Comparison of ENCODE assay signal across 15 mouse cellular contexts in the genomic region with DNA sequence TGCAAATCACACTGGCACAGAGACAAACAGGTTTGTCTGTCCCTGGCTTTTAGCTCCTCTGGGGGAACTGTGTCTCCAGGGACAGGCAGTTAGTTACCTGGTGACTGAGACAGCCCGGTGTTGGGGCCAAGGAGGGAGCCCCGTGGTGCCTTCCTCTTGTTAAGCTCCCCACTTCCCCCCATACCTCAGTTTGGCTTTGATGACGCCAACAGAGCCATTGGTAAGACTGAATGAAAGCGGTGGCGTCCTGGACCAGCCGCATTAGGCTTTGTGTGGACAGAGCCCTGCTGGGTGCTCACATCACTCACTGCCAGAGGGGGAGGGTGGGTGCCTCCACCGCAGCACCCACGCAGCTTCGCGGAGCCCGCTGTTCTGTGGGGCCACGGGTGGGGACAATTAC. TPM values are rescaled to one million over a fixed set of nuclear protein-coding genes. Genes with fewer than 3 reads are reported as not detected.
DNase-seq lines count a peak whose midpoint lies in the region; ATAC-seq lines count a peak whose summit lies in the region.
"Had no signal": no experiment of that assay in that cellular context is flagged by ENCODE, and none has a peak within 500 bp of the region (broad histone marks: within the 10 kb centered on the region; RNA-seq: fewer than 3 reads in every experiment).

No protein-coding gene starts in this region.

- H3K4me3 ChIP-seq in heart, embryonic 12.5 days, result no peak overlapping the region
- no peak overlapping the region for H3K4me3 ChIP-seq in midbrain, embryonic 11.5 days (ENCODE audit: low read depth, low read length)
- no peak overlapping the region for H3K4me3 ChIP-seq in midbrain, embryonic 16.5 days (ENCODE audit: low read depth, low read length)
- H3K4me3 ChIP-seq in embryonic facial prominence, embryonic 13.5 days, result no peak overlapping the region
- H3K4me3 ChIP-seq: liver, embryonic 12.5 days; lung, embryonic 15.5 days; myocyte had no signal

- peaks cover 46% of the 10 kb centered on the region for H3K4me1 ChIP-seq in heart, embryonic 12.5 days (replicated peaks)
- peaks cover 19% of the 10 kb centered on the region for H3K4me1 ChIP-seq in midbrain, embryonic 11.5 days (ENCODE audit: control insufficient read depth, insufficient read depth, low read length)
- H3K4me1 ChIP-seq in midbrain, embryonic 16.5 days (ENCODE audit: control insufficient read depth, insufficient read depth, low read length), result peaks cover 29% of the 10 kb centered on the region; the same call in 1 of the 2 replicates
- H3K4me1 ChIP-seq in embryonic facial prominence, embryonic 13.5 days, result peaks cover 39% of the 10 kb centered on the region

- no peak overlapping the region; the same call in 1 of the 2 replicates for H3K9ac ChIP-seq in heart, embryonic 12.5 days
- no peak overlapping the region for H3K9ac ChIP-seq in midbrain, embryonic 11.5 days (ENCODE audit: low read length)
- H3K9ac ChIP-seq in midbrain, embryonic 16.5 days (ENCODE audit: low read depth, low read length), result no peak overlapping the region
- H3K9ac ChIP-seq in embryonic facial prominence, embryonic 13.5 days, result no peak overlapping the region
- H3K9ac ChIP-seq: liver, embryonic 12.5 days; lung, embryonic 15.5 days had no signal

- no peaks in the 10 kb centered on the region for H3K36me3 ChIP-seq in heart, embryonic 12.5 days
- no peaks in the 10 kb centered on the region for H3K36me3 ChIP-seq in midbrain, embryonic 11.5 days (ENCODE audit: control insufficient read depth, insufficient read depth, low read length)
- H3K36me3 ChIP-seq in midbrain, embryonic 16.5 days (ENCODE audit: control insufficient read depth, insufficient read depth, low read length), result no peaks in the 10 kb centered on the region
- H3K36me3 ChIP-seq in embryonic facial prominence, embryonic 13.5 days, result no peaks in the 10 kb centered on the region
- H3K36me3 ChIP-seq: liver, embryonic 12.5 days; lung, embryonic 15.5 days had no signal

- ATAC-seq in heart, embryonic 12.5 days (ENCODE audit: insufficient number of reproducible peaks, low FRiP score), result no peak
- ATAC-seq in midbrain, embryonic 11.5 days (ENCODE audit: low FRiP score), result no peak
- no peak for ATAC-seq in midbrain, embryonic 16.5 days
- ATAC-seq in embryonic facial prominence, embryonic 13.5 days (ENCODE audit: insufficient number of reproducible peaks, insufficient read depth, low FRiP score, low TSS enrichment, low read depth), result no peak
- ATAC-seq: liver, embryonic 12.5 days had no signal

- H3K27ac ChIP-seq in heart, embryonic 12.5 days (ENCODE audit: poor library complexity, severe bottlenecking), result no peak overlapping the region
- no peak overlapping the region for H3K27ac ChIP-seq in midbrain, embryonic 11.5 days (ENCODE audit: low read depth, low read length)
- no peak overlapping the region for H3K27ac ChIP-seq in midbrain, embryonic 16.5 days (ENCODE audit: low read length)
- no peak overlapping the region for H3K27ac ChIP-seq in embryonic facial prominence, embryonic 13.5 days
- H3K27ac ChIP-seq: liver, embryonic 12.5 days; lung, embryonic 15.5 days had no signal

- peaks cover 52% of the 10 kb centered on the region for H3K27me3 ChIP-seq in heart, embryonic 12.5 days (replicated peaks)
- H3K27me3 ChIP-seq in midbrain, embryonic 11.5 days (ENCODE audit: control insufficient read depth, insufficient read depth, low read length), result peaks cover 51% of the 10 kb centered on the region
- peaks cover 41% of the 10 kb centered on the region for H3K27me3 ChIP-seq in midbrain, embryonic 16.5 days (ENCODE audit: control insufficient read depth, insufficient read depth, low read depth, low read length)
- H3K27me3 ChIP-seq in embryonic facial prominence, embryonic 13.5 days, result peaks cover 58% of the 10 kb centered on the region

- DNase-seq in heart, adult 8-10 months (ENCODE audit: low spot score), result no peak
- DNase-seq in midbrain, embryonic 11.5 days (ENCODE audit: low spot score, missing footprints), result peak; percentile 86
- peak; percentile 41 for DNase-seq in naive thymus-derived CD4-positive, alpha-beta T cell, adult 2 months (ENCODE audit: low read depth)
- DNase-seq in layer of hippocampus, postnatal 25 days (ENCODE audit: extremely low spot score in 1 of 2, low spot score in 1 of 2), result no peak
- DNase-seq: adrenal gland, postnatal 36 days; gastrocnemius, postnatal 10 days; kidney, adult 11 months; kidney, postnatal 14 days; thymus, postnatal 36 days had no signal

- H3K9me3 ChIP-seq in heart, embryonic 12.5 days (replicated peaks), result no peaks in the 10 kb centered on the region
- H3K9me3 ChIP-seq in midbrain, embryonic 11.5 days (ENCODE audit: control insufficient read depth, low read length), result no peaks in the 10 kb centered on the region
- no peaks in the 10 kb centered on the region for H3K9me3 ChIP-seq in midbrain, embryonic 16.5 days (replicated peaks; ENCODE audit: control insufficient read depth, low read length, poor library complexity, severe bottlenecking)
- H3K9me3 ChIP-seq in embryonic facial prominence, embryonic 13.5 days, result no peaks in the 10 kb centered on the region
- H3K9me3 ChIP-seq: liver, embryonic 12.5 days; lung, embryonic 15.5 days had no signal

- peak overlapping the region; percentile 99 for H3K4me2 ChIP-seq in heart, embryonic 12.5 days
- no peak overlapping the region for H3K4me2 ChIP-seq in midbrain, embryonic 11.5 days
- H3K4me2 ChIP-seq in midbrain, embryonic 16.5 days (ENCODE audit: low read length), result no peak overlapping the region
- 0 out of 2 replicates have a peak overlapping the region, but pooled peaks have one; percentile 95 for H3K4me2 ChIP-seq in embryonic facial prominence, embryonic 13.5 days
- H3K4me2 ChIP-seq: liver, embryonic 12.5 days had no signal

- WGBS in heart, embryonic 12.5 days, result 6% methylated on average over 12 of the region's 12 CpGs
- 4% methylated on average over 12 of the region's 12 CpGs for WGBS in midbrain, embryonic 11.5 days
- WGBS in midbrain, embryonic 16.5 days, result 3% methylated on average over 12 of the region's 12 CpGs
- WGBS in embryonic facial prominence, embryonic 13.5 days, result 4% methylated on average over 12 of the region's 12 CpGs

RNA-seq across cellular contexts. Expression of gene Tesc, which starts 1.7 kb away (rescaled TPM):
- polyA plus RNA-seq in heart, embryonic 12.5 days (2016; fragmentation: Nextera tagmentation; extraction: Ambion mirVana), result 17.3 and 20.4 TPM in 2 replicates
- total RNA-seq in heart, adult 8-10 months (2022), result 100 to 1,000 TPM; 204 to 264 (median 228) TPM
- polyA plus RNA-seq in midbrain, embryonic 11.5 days (2014; fragmentation: Nextera tagmentation; extraction: Ambion mirVana), result 0.69 and 1.2 TPM in 2 replicates
- 6.8 and 23.7 TPM in 2 replicates for polyA plus RNA-seq in midbrain, embryonic 16.5 days (2015; fragmentation: Nextera tagmentation; extraction: Ambion mirVana)
- 7.3 and 9.2 TPM in 2 replicates for polyA plus RNA-seq in embryonic facial prominence, embryonic 13.5 days (2015; fragmentation: Nextera tagmentation; extraction: Ambion mirVana)
- 100 to 1,000 TPM in 1 of 2 experiments, 10 to 100 TPM in 1; 80.0 to 100 TPM for total RNA-seq in layer of hippocampus, postnatal 25 days (2021)

RNA-seq across cellular contexts. Expression of gene Fbxo21, which starts 49.4 kb away (rescaled TPM):
- 67.3 and 71.2 TPM in 2 replicates for polyA plus RNA-seq in heart, embryonic 12.5 days (2016; fragmentation: Nextera tagmentation; extraction: Ambion mirVana)
- 10 to 100 TPM; 29.2 to 43.0 (median 35.2) TPM for total RNA-seq in heart, adult 8-10 months (2022)
- 90.9 and 93.4 TPM in 2 replicates for polyA plus RNA-seq in midbrain, embryonic 11.5 days (2014; fragmentation: Nextera tagmentation; extraction: Ambion mirVana)
- 173 and 181 TPM in 2 replicates for polyA plus RNA-seq in midbrain, embryonic 16.5 days (2015; fragmentation: Nextera tagmentation; extraction: Ambion mirVana)
- 73.7 TPM in 2 replicates for polyA plus RNA-seq in embryonic facial prominence, embryonic 13.5 days (2015; fragmentation: Nextera tagmentation; extraction: Ambion mirVana)
- total RNA-seq in layer of hippocampus, postnatal 25 days (2021), result 100 to 1,000 TPM; 128 to 150 TPM

Comparison
In these comparisons a context has a peak if more than half of its experiments do, and no peak if none do; other contexts are left out.
1. H3K4me2 ChIP-seq: peak in heart, embryonic 12.5 days (single experiment) and embryonic facial prominence, embryonic 13.5 days (single experiment); none in midbrain, embryonic 11.5 days (single experiment) and midbrain, embryonic 16.5 days (single experiment).
2. DNase-seq: peak in midbrain, embryonic 11.5 days (single experiment) and naive thymus-derived CD4-positive, alpha-beta T cell, adult 2 months (single experiment); none in heart, adult 8-10 months (single experiment) and layer of hippocampus, postnatal 25 days (0 of 2).